Mouse (Mus musculus): ENCODE results near the gene Hist1h3b.
"Not testable (repeated sequence)": the region's sequence is repeated elsewhere in the genome, so short reads cannot be mapped to it uniquely, and the experiment has no call there.

GRCm38 (mm10) chr13:23746201-23747080 is 5.6 kb upstream of the Hist1h3b start, which contains the start of gene Hist1h2bb:
- TF ChIP-seq CTCF (IDR thresholded peaks at IDR 0.05; ENCODE audit: borderline replicate concordance, insufficient read depth, low read length) = not testable (repeated sequence)
- peak; percentile 90 for TF ChIP-seq POLR2A (IDR thresholded peaks at IDR 0.05; ENCODE audit: low read depth, low read length)

Data from embryonic fibroblast, embryonic 13.5 days (primary cell).